Mouse (Mus musculus): Measurements from ENCODE around the gene Necap2. TPM values are rescaled to one million over a fixed set of nuclear protein-coding genes. Genes with fewer than 3 reads are reported as not detected.

Necap2 gene
- polyA plus RNA-seq, 1 experiment from 2014 or later, result 76.7 TPM

- Histone ChIP-seq H3K4me2 (no peak overlapping the region), H3K4me1 (peaks cover 15% of the 10 kb centered on the region), H3K36me3 (peaks cover 74% of the 10 kb centered on the region), H3K9me3 (no peaks in the 10 kb centered on the region), H3K9ac (no peak overlapping the region), H3K4me3 (no peak overlapping the region), H3K27ac (no peak overlapping the region), H3K27me3 (no peaks in the 10 kb centered on the region)
- ATAC-seq (ENCODE audit: insufficient number of reproducible peaks, insufficient read depth, low FRiP score, low TSS enrichment, low read depth), result no peak
- WGBS, result 91% methylated on average over 11 of the region's 11 CpGs
Observed at GRCm38 (mm10) chr4:141072502-141072901, 5.7 kb downstream of the Necap2 start.

- Histone ChIP-seq H3K9me3 (no peaks in the 10 kb centered on the region), H3K4me3 (no peak overlapping the region), H3K9ac (no peak overlapping the region), H3K27ac (no peak overlapping the region), H3K4me2 (no peak overlapping the region), H3K27me3 (no peaks in the 10 kb centered on the region), H3K4me1 (peaks cover 8% of the 10 kb centered on the region), H3K36me3 (peaks cover 88% of the 10 kb centered on the region)
- 51% methylated on average over 4 of the region's 4 CpGs for WGBS
- no peak for ATAC-seq (ENCODE audit: insufficient number of reproducible peaks, insufficient read depth, low FRiP score, low TSS enrichment, low read depth)
Observed at GRCm38 (mm10) chr4:141069731-141070130, 8.4 kb downstream of the Necap2 start.

GRCm38 (mm10) chr4:141068655-141069054 is 9.5 kb downstream of the Necap2 start:
- Histone ChIP-seq H3K9ac (no peak overlapping the region), H3K27me3 (no peaks in the 10 kb centered on the region), H3K9me3 (no peaks in the 10 kb centered on the region), H3K27ac (no peak overlapping the region), H3K36me3 (peaks cover 82% of the 10 kb centered on the region), H3K4me1 (peaks cover 8% of the 10 kb centered on the region), H3K4me3 (no peak overlapping the region), H3K4me2 (no peak overlapping the region)
- 93% methylated on average over 8 of the region's 8 CpGs for WGBS
- ATAC-seq (ENCODE audit: insufficient number of reproducible peaks, insufficient read depth, low FRiP score, low TSS enrichment, low read depth), result no peak

- ATAC-seq (ENCODE audit: insufficient number of reproducible peaks, insufficient read depth, low FRiP score, low TSS enrichment, low read depth), result no peak
- WGBS, result 89% methylated on average over 9 of the region's 9 CpGs
- peak overlapping the region; percentile 48; the same call in 1 of the 2 replicates for H3K27ac ChIP-seq
Observed at GRCm38 (mm10) chr4:141067516-141068046, 10.6 kb downstream of the Necap2 start.

GRCm38 (mm10) chr4:141066709-141067515 is 11.2 kb downstream of the Necap2 start:
- H3K9me3 ChIP-seq, result no peaks in the 10 kb centered on the region
- WGBS, result 82% methylated on average over 12 of the region's 12 CpGs
- H3K36me3 ChIP-seq, result peaks cover 64% of the 10 kb centered on the region
- peaks cover 8% of the 10 kb centered on the region for H3K4me1 ChIP-seq
- peak overlapping the region; percentile 46 for H3K9ac ChIP-seq
- H3K27me3 ChIP-seq, result no peaks in the 10 kb centered on the region
- ATAC-seq (ENCODE audit: insufficient number of reproducible peaks, insufficient read depth, low FRiP score, low TSS enrichment, low read depth), result no peak
- no peak overlapping the region for H3K4me2 ChIP-seq
- 0 out of 2 replicates have a peak overlapping the region, but pooled peaks have one; percentile 48 for H3K27ac ChIP-seq
- no peak overlapping the region for H3K4me3 ChIP-seq

More at GRCm38 (mm10) chr4:141067516-141068046, 10.6 kb downstream of the Necap2 start:
- Histone ChIP-seq H3K36me3 (peaks cover 71% of the 10 kb centered on the region), H3K4me2 (no peak overlapping the region), H3K4me1 (peaks cover 8% of the 10 kb centered on the region), H3K27me3 (no peaks in the 10 kb centered on the region), H3K4me3 (no peak overlapping the region), H3K9me3 (no peaks in the 10 kb centered on the region), H3K9ac (peak overlapping the region; percentile 46; the same call in 1 of the 2 replicates)

- 5% methylated on average over 8 of the region's 8 CpGs for WGBS
- no peak for ATAC-seq (ENCODE audit: insufficient number of reproducible peaks, insufficient read depth, low FRiP score, low TSS enrichment, low read depth)
- no peaks in the 10 kb centered on the region for H3K9me3 ChIP-seq
Observed at GRCm38 (mm10) chr4:141065123-141065522, 13.0 kb downstream of the Necap2 start.

GRCm38 (mm10) chr4:141064104-141064659 is 14.0 kb downstream of the Necap2 start:
- Histone ChIP-seq H3K27ac (no peak overlapping the region), H3K9me3 (no peaks in the 10 kb centered on the region), H3K36me3 (peaks cover 37% of the 10 kb centered on the region), H3K4me2 (no peak overlapping the region), H3K4me1 (peaks cover 22% of the 10 kb centered on the region), H3K9ac (no peak overlapping the region), H3K4me3 (no peak overlapping the region), H3K27me3 (no peaks in the 10 kb centered on the region)
- WGBS, result 85% methylated on average over 4 of the region's 4 CpGs
- ATAC-seq (ENCODE audit: insufficient number of reproducible peaks, insufficient read depth, low FRiP score, low TSS enrichment, low read depth), result no peak

More at GRCm38 (mm10) chr4:141065123-141065522, 13.0 kb downstream of the Necap2 start:
- H3K4me2 ChIP-seq, result no peak overlapping the region
- H3K36me3 ChIP-seq, result peaks cover 46% of the 10 kb centered on the region
- no peak overlapping the region for H3K9ac ChIP-seq
- peaks cover 14% of the 10 kb centered on the region for H3K4me1 ChIP-seq
- H3K27ac ChIP-seq, result no peak overlapping the region
- H3K27me3 ChIP-seq, result no peaks in the 10 kb centered on the region
- H3K4me3 ChIP-seq, result no peak overlapping the region

- no peaks in the 10 kb centered on the region for H3K9me3 ChIP-seq
- H3K4me2 ChIP-seq, result peak within 1 kb of the TSS; percentile 74
- H3K27me3 ChIP-seq, result no peaks in the 10 kb centered on the region
- peak; percentile 95 for ATAC-seq (ENCODE audit: insufficient number of reproducible peaks, insufficient read depth, low FRiP score, low TSS enrichment, low read depth)
- peak within 1 kb of the TSS; percentile 90 for H3K9ac ChIP-seq
- peak within 1 kb of the TSS; percentile 95 for H3K27ac ChIP-seq
- WGBS, result under 1% methylated on average over 77 of the region's 77 CpGs
- H3K4me3 ChIP-seq, result peak within 1 kb of the TSS; percentile 67
- H3K4me1 ChIP-seq, result peaks cover 19% of the 10 kb centered on the region
- peaks cover 25% of the 10 kb centered on the region for H3K36me3 ChIP-seq
Observed at GRCm38 (mm10) chr4:141060426-141061301, 17.5 kb downstream of the Necap2 start, which contains the start of gene Crocc. Gene Crocc (minus strand): TSS chr4:141060550.

GRCm38 (mm10) chr4:141059616-141060425 is 18.3 kb downstream of the Necap2 start:
- ATAC-seq (ENCODE audit: insufficient number of reproducible peaks, insufficient read depth, low FRiP score, low TSS enrichment, low read depth), result peak; percentile 60; the same call in 1 of the 2 replicates
- peak overlapping the region; percentile 95 for H3K27ac ChIP-seq
- H3K4me2 ChIP-seq, result peak overlapping the region; percentile 74
- no peaks in the 10 kb centered on the region for H3K9me3 ChIP-seq
- peaks cover 30% of the 10 kb centered on the region for H3K36me3 ChIP-seq
- peaks cover 19% of the 10 kb centered on the region for H3K4me1 ChIP-seq
- 2% methylated on average over 32 of the region's 32 CpGs for WGBS
- H3K9ac ChIP-seq, result peak overlapping the region; percentile 90
- no peaks in the 10 kb centered on the region for H3K27me3 ChIP-seq
- peak overlapping the region; percentile 67 for H3K4me3 ChIP-seq

GRCm38 (mm10) chr4:141058835-141059234 is 19.3 kb downstream of the Necap2 start:
- Histone ChIP-seq H3K27ac (no peak overlapping the region), H3K9me3 (no peaks in the 10 kb centered on the region), H3K4me3 (no peak overlapping the region), H3K4me2 (peak overlapping the region; percentile 74; the same call in 1 of the 2 replicates), H3K9ac (no peak overlapping the region), H3K36me3 (peaks cover 37% of the 10 kb centered on the region), H3K4me1 (peaks cover 24% of the 10 kb centered on the region), H3K27me3 (no peaks in the 10 kb centered on the region)
- 77% methylated on average over 9 of the region's 9 CpGs for WGBS
- ATAC-seq (ENCODE audit: insufficient number of reproducible peaks, insufficient read depth, low FRiP score, low TSS enrichment, low read depth), result no peak
